Mouse (Mus musculus) lung, postnatal 0 days (tissue): ENCODE data around the gene Robo1. TPM values are rescaled to one million over a fixed set of nuclear protein-coding genes. Genes with fewer than 3 reads are reported as not detected.

Experiments
- ATAC-seq: fragments of 200-750 bp; cut with Nextera tagmentation; 2 replicates; pipeline ENCODE4 v1.8.0; 2017; ENCODE audit warnings: moderate library complexity
- DNase-seq: peaks from one replicate; pipeline ENCODE4 v3.0.0-alpha.2; 2016; ENCODE audit warnings: low spot score
- H3K27ac ChIP-seq: fragments of 300-500 bp; sonication (generic); 2 replicates; pipeline ENCODE4 v1.5.1; 2014; ENCODE audit warnings: antibody characterized with exemption, mild to moderate bottlenecking, low read length, mixed read lengths
- H3K27me3 ChIP-seq: fragments of 300-500 bp; sonication (generic); replicated peaks from 2 replicates; pipeline ENCODE4 v1.6.1; 2014; ENCODE audit warnings: low read length, mixed read lengths; ENCODE audit not compliant: insufficient read depth
- H3K36me3 ChIP-seq: fragments of 300-500 bp; sonication (generic); 2 replicates; pipeline ENCODE4 v1.6.1; 2014; ENCODE audit warnings: low read length, mixed read lengths; ENCODE audit not compliant: insufficient read depth
- H3K4me1 ChIP-seq: fragments of 300-500 bp; sonication (generic); 2 replicates; pipeline ENCODE4 v1.6.1; 2014; ENCODE audit warnings: antibody characterized with exemption, low read depth, low read length, mixed read lengths; ENCODE audit not compliant: insufficient read depth
- H3K4me2 ChIP-seq: fragments of 300-500 bp; sonication (generic); replicated peaks from 2 replicates; pipeline ENCODE4 v1.6.1; 2014; ENCODE audit warnings: low read depth, mild to moderate bottlenecking, low read length, moderate library complexity, mixed read lengths
- H3K4me3 ChIP-seq: fragments of 300-500 bp; sonication (generic); 2 replicates; pipeline ENCODE4 v1.5.1; 2014; ENCODE audit warnings: low read depth, low read length
- H3K9ac ChIP-seq: fragments of 300-500 bp; sonication (generic); replicated peaks from 2 replicates; pipeline ENCODE4 v1.6.1; 2014; ENCODE audit warnings: low read depth, mild to moderate bottlenecking
- H3K9me3 ChIP-seq: fragments of 300-500 bp; sonication (generic); 2 replicates; pipeline ENCODE4 v1.6.1; 2016; ENCODE audit warnings: low read length, mixed read lengths
- CTCF ChIP-seq: IDR thresholded peaks from 2 replicates; pipeline ENCODE4 v1.5.1; 2016; ENCODE audit warnings: antibody characterized with exemption, mild to moderate bottlenecking
- EP300 ChIP-seq: IDR thresholded peaks from 2 replicates; pipeline ENCODE4 v1.6.1; 2016; ENCODE audit warnings: antibody characterized with exemption, mild to moderate bottlenecking, control low read depth
- WGBS: fragments of 180-500 bp; shearing (Covaris S2); extraction: QIAGEN DNeasy Blood & Tissue Kit; methylation state at CpG from one replicate; pipeline ENCODE4 v1.1.7; 2014; 5-methylcytosine and 5-hydroxymethylcytosine counted together
- polyA plus RNA-seq: library from polyadenylated mRNA; unstranded; fragments of >200 nt; fragmentation: Nextera tagmentation; extraction: Ambion mirVana; gene quantifications from 2 replicates; pipeline ENCODE4 v1.2.1, GENCODE M21; 2015

The Robo1 gene
- polyA plus RNA-seq, 1 experiment from 2014 or later: 7.0 TPM

GRCm38 (mm10) chr16:72765128-72765913, 457.2 kb downstream of the Robo1 start:
- DNase-seq (no peak), ATAC-seq (no peak)
- H3K36me3 ChIP-seq: no peaks in the 10 kb centered on the region
- no peak overlapping the region for H3K4me2 ChIP-seq
- H3K27me3 ChIP-seq: no peaks in the 10 kb centered on the region
- no peak overlapping the region for H3K9ac ChIP-seq
- TF ChIP-seq EP300 (no peak), CTCF (no peak)
- H3K27ac ChIP-seq: no peak overlapping the region
- no peaks in the 10 kb centered on the region for H3K9me3 ChIP-seq
- 85% methylated on average over 9 of the region's 9 CpGs for WGBS
- H3K4me1 ChIP-seq: no peaks in the 10 kb centered on the region
- H3K4me3 ChIP-seq: no peak overlapping the region

DNA sequence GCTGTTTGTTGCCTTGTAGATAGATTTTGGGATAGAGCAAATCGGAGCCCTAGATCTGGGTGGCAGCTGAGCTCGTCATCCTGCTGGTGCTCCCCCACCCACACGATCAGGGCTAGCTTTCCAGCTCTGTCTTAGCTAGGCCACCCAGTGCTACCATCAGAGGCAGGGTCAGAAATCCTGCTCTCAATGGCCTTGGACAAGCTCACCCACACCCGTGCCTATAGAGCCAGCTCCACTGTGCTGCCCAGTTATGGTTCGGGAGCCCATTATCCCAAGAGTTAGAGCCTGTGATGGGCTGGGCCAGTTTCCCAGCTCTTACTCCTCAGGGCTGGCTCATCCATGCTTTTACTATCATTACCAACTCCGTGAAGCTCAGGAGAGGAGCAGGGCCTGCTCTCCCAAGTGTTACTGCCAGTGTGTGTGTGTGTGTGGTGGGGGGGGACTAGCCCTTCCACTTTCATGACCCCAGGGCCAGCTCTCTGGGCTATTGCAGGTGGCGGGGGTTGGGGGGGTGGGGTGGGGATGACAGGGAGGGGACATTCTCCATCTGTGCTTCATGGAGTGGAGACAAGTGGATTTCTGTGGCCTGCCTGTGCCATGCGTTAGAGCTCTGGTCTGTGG, 461.2 kb downstream of the Robo1 start:
- 85% methylated on average over 8 of the region's 8 CpGs for WGBS
- Histone ChIP-seq H3K27me3 (no peaks in the 10 kb centered on the region), H3K4me1 (no peaks in the 10 kb centered on the region), H3K9ac (no peak overlapping the region), H3K4me3 (no peak overlapping the region), H3K27ac (no peak overlapping the region), H3K9me3 (no peaks in the 10 kb centered on the region), H3K4me2 (no peak overlapping the region), H3K36me3 (no peaks in the 10 kb centered on the region)
- TF ChIP-seq CTCF (no peak), EP300 (no peak)
- ATAC-seq: no peak
- no peak for DNase-seq

DNA sequence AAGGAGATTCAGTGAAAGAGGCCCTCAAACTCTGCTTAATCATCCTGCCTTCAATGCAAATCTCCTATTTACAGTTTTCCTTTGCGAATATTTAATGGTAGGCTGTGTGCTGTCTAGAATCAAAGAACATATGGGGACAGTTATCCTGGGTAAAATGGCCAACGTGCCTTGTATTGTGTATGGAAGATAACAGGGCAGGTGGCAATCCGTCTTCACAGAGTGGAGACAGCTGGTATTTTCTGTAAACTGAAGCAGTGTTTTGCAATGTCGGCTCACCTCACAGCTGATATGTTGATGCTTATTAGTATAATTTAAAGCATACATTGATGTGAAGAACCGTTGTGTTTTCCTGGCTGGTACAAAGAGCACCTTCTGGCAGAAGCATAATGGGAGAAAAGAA, 464.2 kb downstream of the Robo1 start:
- Histone ChIP-seq H3K4me2 (no peak overlapping the region), H3K36me3 (no peaks in the 10 kb centered on the region), H3K27me3 (no peaks in the 10 kb centered on the region), H3K27ac (no peak overlapping the region), H3K9ac (no peak overlapping the region), H3K4me3 (no peak overlapping the region), H3K4me1 (no peaks in the 10 kb centered on the region), H3K9me3 (no peaks in the 10 kb centered on the region)
- DNase-seq: no peak
- TF ChIP-seq CTCF: no peak
- no peak for ATAC-seq
- WGBS: 53% methylated on average over 5 of the region's 5 CpGs

DNA sequence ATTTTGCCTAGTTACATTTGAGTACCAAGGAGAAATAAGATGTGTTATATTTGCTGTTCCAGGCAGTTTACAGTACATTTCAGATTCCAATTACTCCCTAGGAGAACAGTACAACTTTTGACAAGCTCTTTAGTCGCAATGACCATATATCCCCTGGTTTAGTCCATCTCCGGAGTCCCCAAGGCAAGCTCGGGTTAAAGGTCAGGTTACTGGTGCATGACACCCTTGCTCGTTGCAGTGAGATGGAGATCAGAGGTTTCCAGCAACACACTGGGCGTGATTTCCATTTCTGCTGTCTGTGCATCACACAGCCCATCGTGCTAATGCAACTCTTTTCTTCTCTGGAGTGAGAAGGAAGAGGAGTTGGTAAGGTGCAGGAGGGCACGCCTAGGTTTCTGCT, 464.9 kb downstream of the Robo1 start:
- Histone ChIP-seq H3K4me2 (no peak overlapping the region), H3K4me1 (no peaks in the 10 kb centered on the region), H3K4me3 (no peak overlapping the region), H3K9me3 (no peaks in the 10 kb centered on the region), H3K36me3 (no peaks in the 10 kb centered on the region), H3K27me3 (no peaks in the 10 kb centered on the region), H3K9ac (no peak overlapping the region), H3K27ac (no peak overlapping the region)
- no peak for DNase-seq
- TF ChIP-seq CTCF: no peak
- TF ChIP-seq EP300: no peak
- ATAC-seq: no peak
- WGBS: 62% methylated on average over 7 of the region's 7 CpGs

DNA sequence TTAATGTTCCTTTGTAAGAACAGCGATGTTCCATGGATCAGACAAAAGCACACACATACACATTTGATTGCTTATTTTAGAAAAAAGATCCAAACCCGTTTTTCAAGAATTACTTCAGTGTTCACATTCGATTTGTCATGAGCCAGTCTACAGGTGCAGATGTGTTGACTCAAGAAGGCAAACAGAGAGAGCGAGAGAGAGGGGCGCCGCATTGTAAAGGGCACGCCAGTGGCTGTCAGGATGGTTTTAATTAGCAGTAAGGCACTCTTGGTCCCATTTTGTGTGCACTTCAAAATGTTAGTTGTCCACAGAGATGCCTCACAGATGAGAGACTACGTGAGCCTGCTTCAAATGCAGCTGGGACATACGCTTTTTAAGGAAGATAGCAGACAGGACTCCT, 470.4 kb downstream of the Robo1 start:
- 51% methylated on average over 9 of the region's 9 CpGs for WGBS
- ATAC-seq (no peak), DNase-seq (no peak)
- Histone ChIP-seq H3K9me3 (no peaks in the 10 kb centered on the region), H3K4me2 (no peak overlapping the region), H3K4me3 (no peak overlapping the region), H3K27me3 (no peaks in the 10 kb centered on the region), H3K9ac (no peak overlapping the region), H3K36me3 (no peaks in the 10 kb centered on the region), H3K4me1 (no peaks in the 10 kb centered on the region), H3K27ac (no peak overlapping the region)
- no peak for TF ChIP-seq CTCF

DNA sequence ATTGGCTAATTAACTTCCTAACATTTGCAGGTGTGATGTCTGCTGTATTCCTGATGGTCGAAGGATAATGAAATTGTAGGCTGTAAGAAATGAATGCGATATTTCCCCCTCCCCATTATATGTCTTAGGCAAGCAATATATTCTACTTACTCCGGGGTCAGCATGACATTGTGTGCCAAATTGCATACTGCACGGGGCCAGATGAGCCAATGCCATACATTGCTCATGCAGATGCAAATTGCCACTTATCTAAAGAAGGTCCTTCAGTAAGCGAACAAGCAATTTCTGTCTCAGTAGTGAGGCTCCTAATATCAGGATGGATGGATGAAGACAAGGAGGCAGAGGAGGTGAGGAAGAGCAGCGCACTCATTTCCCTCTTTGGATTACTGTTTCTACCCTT, 474.1 kb downstream of the Robo1 start:
- no peak overlapping the region for H3K27ac ChIP-seq
- H3K9me3 ChIP-seq: no peaks in the 10 kb centered on the region
- H3K4me3 ChIP-seq: no peak overlapping the region
- ATAC-seq: no peak
- no peaks in the 10 kb centered on the region for H3K36me3 ChIP-seq
- 91% methylated on average over 6 of the region's 6 CpGs for whole genome bisulfite sequencing
- no peaks in the 10 kb centered on the region for H3K4me1 ChIP-seq
- DNase-seq: no peak
- no peak overlapping the region for H3K9ac ChIP-seq
- no peak overlapping the region for H3K4me2 ChIP-seq
- no peaks in the 10 kb centered on the region for H3K27me3 ChIP-seq
- TF ChIP-seq EP300 (no peak), CTCF (no peak)
